Mouse (Mus musculus): ENCODE data around the gene Ccdc14. TPM values are rescaled to one million over a fixed set of nuclear protein-coding genes. Genes with fewer than 3 reads are reported as not detected.

Gene Ccdc14
- total and polyA plus RNA-seq, 3 experiments, result 11.6 to 18.9 (median 18.5) TPM

GRCm38 (mm10) chr16:34768436-34768835 is 78.0 kb downstream of the Ccdc14 start:
- Histone ChIP-seq H3K79me2 (replicated peaks; ENCODE audit: control insufficient read depth, extremely low read depth, insufficient read depth, poor library complexity, severe bottlenecking) (no peaks in the 10 kb centered on the region), H3K9me3 (replicated peaks; ENCODE audit: low read length) (peaks cover 10% of the 10 kb centered on the region), H3K4me2 (ENCODE audit: insufficient read depth, low read depth, poor library complexity, severe bottlenecking) (no peak overlapping the region), H3K4me1 (ENCODE audit: control insufficient read depth in 1 of 2, insufficient read depth in 2 of 2) (0 out of 4 replicates have a peak, but pooled peaks cover 0 to 3% of the 10 kb centered on the region in 2 experiments), H3K36me3 (replicated peaks in 1 of 2; ENCODE audit: control insufficient read depth in 1 of 2, insufficient read depth in 1 of 2, low read length in 1 of 2) (no peaks in the 10 kb centered on the region), H3K27ac (ENCODE audit: insufficient read depth, low read depth) (no peak overlapping the region), H3K27me3 (replicated peaks) (peaks cover 26% of the 10 kb centered on the region), H3K4me3 (replicated peaks in 1 of 3; ENCODE audit: low read depth in 2 of 3, low read length in 2 of 3, poor library complexity in 1 of 3) (no peak overlapping the region), H3K9ac (ENCODE audit: insufficient read depth, low read depth) (no peak overlapping the region)
- in situ Hi-C loops (cut with MboI; ENCODE audit: low pct_ligation_motif_present, low pct_unique_long_range_greater_than_20kb, low sequenced_read_pairs) (no loop called here), dilution Hi-C loops (cut with MboI; ENCODE audit: extremely low pct_ligation_motif_present, extremely low pct_unique_long_range_greater_than_20kb, low sequenced_read_pairs) (no loop called here)
- DNase-seq (ENCODE audit: extremely low read depth), result no peak
- no peak for TF ChIP-seq MXI1 (IDR thresholded peaks at IDR 0.05; ENCODE audit: low read depth, low read length)
- TF ChIP-seq MYC (IDR thresholded peaks at IDR 0.05; ENCODE audit: low read depth, low read length), result no peak
- no peak for TF ChIP-seq KAT2A (IDR thresholded peaks at IDR 0.05; ENCODE audit: insufficient replicate concordance, low read length)
- TF ChIP-seq SMC3 (IDR thresholded peaks at IDR 0.05; ENCODE audit: low read depth, low read length), result no peak
- TF ChIP-seq BHLHE40 (IDR thresholded peaks at IDR 0.05; ENCODE audit: low read depth, low read length), result no peak
- TF ChIP-seq NELFE (IDR thresholded peaks at IDR 0.05; ENCODE audit: low read depth, low read length), result no peak
- no peak for TF ChIP-seq USF2 (conservative IDR thresholded peaks at IDR 0.05; ENCODE audit: low read depth, low read length)
- no peak for TF ChIP-seq MAX (IDR thresholded peaks at IDR 0.05; ENCODE audit: low read length)
- no peak for TF ChIP-seq TCF12 (IDR thresholded peaks at IDR 0.05; ENCODE audit: low read depth, low read length)
- TF ChIP-seq RCOR1 (conservative IDR thresholded peaks at IDR 0.05; ENCODE audit: low read depth, low read length), result no peak
- no peak for TF ChIP-seq ELF1 (IDR thresholded peaks at IDR 0.05; ENCODE audit: low read depth, low read length)

- H3K79me2 ChIP-seq (replicated peaks; ENCODE audit: control insufficient read depth, extremely low read depth, insufficient read depth, poor library complexity, severe bottlenecking), result no peaks in the 10 kb centered on the region
- H3K27me3 ChIP-seq (replicated peaks), result peaks cover 27% of the 10 kb centered on the region
- in situ Hi-C loops (cut with MboI; ENCODE audit: low pct_ligation_motif_present, low pct_unique_long_range_greater_than_20kb, low sequenced_read_pairs) (no loop called here), dilution Hi-C loops (cut with MboI; ENCODE audit: extremely low pct_ligation_motif_present, extremely low pct_unique_long_range_greater_than_20kb, low sequenced_read_pairs) (no loop called here)
- 0 out of 4 replicates have a peak, but pooled peaks cover 0 to 3% of the 10 kb centered on the region in 2 experiments for H3K4me1 ChIP-seq (ENCODE audit: control insufficient read depth in 1 of 2, insufficient read depth in 2 of 2)
- no peak overlapping the region for H3K4me3 ChIP-seq (replicated peaks in 1 of 3; ENCODE audit: low read depth in 2 of 3, low read length in 2 of 3, poor library complexity in 1 of 3)
- H3K9ac ChIP-seq (ENCODE audit: insufficient read depth, low read depth), result no peak overlapping the region
- no peak overlapping the region for H3K4me2 ChIP-seq (ENCODE audit: insufficient read depth, low read depth, poor library complexity, severe bottlenecking)
- TF ChIP-seq ZMIZ1 (IDR thresholded peaks at IDR 0.05; ENCODE audit: low read depth, low read length) (no peak), UBTF (IDR thresholded peaks at IDR 0.05; ENCODE audit: low read depth, low read length) (no peak), USF2 (conservative IDR thresholded peaks at IDR 0.05; ENCODE audit: low read depth, low read length) (no peak), RAD21 (IDR thresholded peaks at IDR 0.05; ENCODE audit: low read depth, low read length) (no peak), JUN (IDR thresholded peaks at IDR 0.05; ENCODE audit: insufficient read depth, low read depth, low read length) (no peak), ETS1 (conservative IDR thresholded peaks at IDR 0.05; ENCODE audit: low read depth, low read length) (no peak), PAX5 (IDR thresholded peaks at IDR 0.05; ENCODE audit: low read length) (no peak), ZC3H11A (IDR thresholded peaks at IDR 0.05; ENCODE audit: low read depth, low read length) (no peak), TBP (conservative IDR thresholded peaks at IDR 0.05; ENCODE audit: low read depth, low read length) (no peak), MEF2A (IDR thresholded peaks at IDR 0.05; ENCODE audit: borderline replicate concordance, low read depth, low read length) (no peak), HCFC1 (IDR thresholded peaks at IDR 0.05; ENCODE audit: low read depth, low read length) (no peak), MYC (IDR thresholded peaks at IDR 0.05; ENCODE audit: low read depth, low read length) (no peak), SMC3 (IDR thresholded peaks at IDR 0.05; ENCODE audit: low read depth, low read length) (no peak), GABPA (IDR thresholded peaks at IDR 0.05; ENCODE audit: insufficient replicate concordance, low read depth, low read length) (no peak), MAX (IDR thresholded peaks at IDR 0.05; ENCODE audit: low read length) (no peak), EP300 (IDR thresholded peaks at IDR 0.05; ENCODE audit: low read length) (no peak), USF1 (IDR thresholded peaks at IDR 0.05; ENCODE audit: low read depth, low read length) (no peak), ZNF384 (IDR thresholded peaks at IDR 0.05; ENCODE audit: low read depth, low read length) (no peak), MXI1 (IDR thresholded peaks at IDR 0.05; ENCODE audit: low read depth, low read length) (no peak)
- no peaks in the 10 kb centered on the region for H3K36me3 ChIP-seq (replicated peaks in 1 of 2; ENCODE audit: control insufficient read depth in 1 of 2, insufficient read depth in 1 of 2, low read length in 1 of 2)
- H3K27ac ChIP-seq (ENCODE audit: insufficient read depth, low read depth), result no peak overlapping the region
- peaks cover 10% of the 10 kb centered on the region for H3K9me3 ChIP-seq (replicated peaks; ENCODE audit: low read length)
- no peak for DNase-seq (ENCODE audit: extremely low read depth)
Observed at GRCm38 (mm10) chr16:34770127-34770526, 79.7 kb downstream of the Ccdc14 start.

Measured in CH12.LX (cell line).